In genomic region chr12:102524760-102525159, GRCm38 (mm10) we compare ENCODE assay signal across 8 mouse cellular contexts. TPM values are rescaled to one million over a fixed set of nuclear protein-coding genes. Genes with fewer than 3 reads are reported as not detected.
DNase-seq lines count a peak whose midpoint lies in the region; TF ChIP-seq lines count a peak whose summit lies in the region.

No protein-coding gene starts in this region.

- H3K27me3 ChIP-seq in heart, adult 2 months (ENCODE audit: control insufficient read depth, insufficient read depth, low read length), result no peaks in the 10 kb centered on the region

- H3K4me3 ChIP-seq in heart, adult 2 months, result no peak overlapping the region

- H3K4me1 ChIP-seq in heart, adult 2 months (ENCODE audit: control insufficient read depth, insufficient read depth, low read length), result no peaks in the 10 kb centered on the region; the same call in 1 of the 2 replicates

- TF ChIP-seq EP300 in heart, adult 2 months (IDR thresholded peaks at IDR 0.05; ENCODE audit: insufficient read depth, low read depth, low read length), result no peak

- H3K9ac ChIP-seq in heart, adult 2 months (ENCODE audit: low read depth, low read length), result no peak overlapping the region

- TF ChIP-seq CTCF in heart, adult 2 months (IDR thresholded peaks at IDR 0.05), result peak; percentile 65

- intact Hi-C loops in heart, adult 2 months (cut with DNase I), result loop anchor here (5.0 kb wide), 1 partner anchor 193 kb away; no protein-coding TSS in a partner anchor
- intact Hi-C loops in heart, postnatal 25 days (cut with DNase I), result loop anchor here (2.0 to 5.0 kb wide), 2 partner anchors 193 to 208 kb away; no protein-coding TSS in a partner anchor

- peak; percentile 14 to 25 for DNase-seq in heart, adult 2 months
- DNase-seq in heart, postnatal 25 days (ENCODE audit: low spot score), result no peak
- DNase-seq in urinary bladder, postnatal 14 days (ENCODE audit: low spot score), result peak; percentile 30
- DNase-seq in urinary bladder, adult 2 months (ENCODE audit: low spot score), result no peak
- peak; percentile 34 for DNase-seq in embryo, embryonic 9.5 days (ENCODE audit: extremely low spot score)
- DNase-seq in kidney, postnatal 10 days, result peak; percentile 62
- DNase-seq in retina, embryonic 14.5 days (ENCODE audit: low spot score), result peak; percentile 72
- no peak for DNase-seq in yolk sac, embryonic 10.5 days (ENCODE audit: low spot score)

- H3K79me2 ChIP-seq in heart, adult 2 months (replicated peaks; ENCODE audit: control insufficient read depth, insufficient read depth, low read length), result no peaks in the 10 kb centered on the region

- 20% methylated on average over 6 of the region's 6 CpGs for WGBS in heart, adult 2 months

- TF ChIP-seq POLR2A in heart, adult 2 months (IDR thresholded peaks at IDR 0.05; ENCODE audit: insufficient read depth, low read depth, low read length), result no peak

- no peaks in the 10 kb centered on the region for H3K36me3 ChIP-seq in heart, adult 2 months (ENCODE audit: control insufficient read depth, insufficient read depth, low read length)

- H3K27ac ChIP-seq in heart, adult 2 months, result no peak overlapping the region

RNA-seq across cellular contexts. Expression of gene Chga, which starts 30.0 kb away (rescaled TPM):
- not detected for total RNA-seq in heart, adult 2 months (2021)
- 0.06 and 0.12 TPM in 2 replicates for polyA plus RNA-seq in heart, adult 2 months (2012; rRNA removed)
- total RNA-seq in heart, postnatal 25 days (2021), result not detected
- 0.19 and 0.35 TPM in 2 replicates for polyA plus RNA-seq in urinary bladder, adult 2 months (2012; rRNA removed)

RNA-seq across cellular contexts. Expression of gene Golga5, which starts 55.8 kb away (rescaled TPM):
- 10 to 100 TPM; 25.1 to 28.0 TPM for total RNA-seq in heart, adult 2 months (2021)
- 10.1 and 17.2 TPM in 2 replicates for polyA plus RNA-seq in heart, adult 2 months (2012; rRNA removed)
- total RNA-seq in heart, postnatal 25 days (2021), result 10 to 100 TPM; 23.8 to 24.4 TPM
- 35.0 and 40.2 TPM in 2 replicates for polyA plus RNA-seq in urinary bladder, adult 2 months (2012; rRNA removed)

Comparison
In these comparisons a context has a peak if more than half of its experiments do, and no peak if none do; other contexts are left out.
1. DNase-seq: peak in heart, adult 2 months (2 of 2), urinary bladder, postnatal 14 days (single experiment), embryo, embryonic 9.5 days (single experiment), kidney, postnatal 10 days (single experiment) and retina, embryonic 14.5 days (single experiment); none in heart, postnatal 25 days (single experiment), urinary bladder, adult 2 months (single experiment) and yolk sac, embryonic 10.5 days (single experiment).